Mouse (Mus musculus): ENCODE measurements around the gene Dzip1.

- TF ChIP-seq CTCF (IDR thresholded peaks at IDR 0.05; ENCODE audit: low read depth) (no peak), EP300 (IDR thresholded peaks at IDR 0.05; ENCODE audit: low read depth) (no peak)
Measured at GRCm38 (mm10) chr14:118903867-118904562, 21.2 kb downstream of the Dzip1 start.
